Mouse (Mus musculus): ENCODE results near the gene Polr2f.

Gene Polr2f

GRCm38 (mm10) chr15:79122119-79122518, 18.7 kb upstream of the Polr2f start:
- no peak for DNase-seq (ENCODE audit: low read depth, low spot score)

GRCm38 (mm10) chr15:79122546-79122945, 18.3 kb upstream of the Polr2f start:
- DNase-seq (ENCODE audit: low read depth, low spot score): no peak

GRCm38 (mm10) chr15:79123751-79124150, 17.1 kb upstream of the Polr2f start:
- DNase-seq (ENCODE audit: low read depth, low spot score): no peak

- DNase-seq (ENCODE audit: low read depth, low spot score): no peak
Observed at GRCm38 (mm10) chr15:79124331-79124875, 16.4 kb upstream of the Polr2f start.

- no peak for DNase-seq (ENCODE audit: low read depth, low spot score)
Observed at GRCm38 (mm10) chr15:79126217-79126932, 14.4 kb upstream of the Polr2f start.

GRCm38 (mm10) chr15:79127101-79127500, 13.7 kb upstream of the Polr2f start:
- DNase-seq (ENCODE audit: low read depth, low spot score): no peak

GRCm38 (mm10) chr15:79128208-79128607, 12.6 kb upstream of the Polr2f start:
- no peak for DNase-seq (ENCODE audit: low read depth, low spot score)

- DNase-seq (ENCODE audit: low read depth, low spot score): no peak
Observed at GRCm38 (mm10) chr15:79129311-79129710, 11.5 kb upstream of the Polr2f start.

- no peak for DNase-seq (ENCODE audit: low read depth, low spot score)
Observed at GRCm38 (mm10) chr15:79130782-79131181, 10.0 kb upstream of the Polr2f start.

GRCm38 (mm10) chr15:79131442-79131841, 9.4 kb upstream of the Polr2f start:
- DNase-seq (ENCODE audit: low read depth, low spot score): no peak

GRCm38 (mm10) chr15:79133191-79133661, 7.6 kb upstream of the Polr2f start:
- DNase-seq (ENCODE audit: low read depth, low spot score): no peak

GRCm38 (mm10) chr15:79134496-79135270, 6.1 kb upstream of the Polr2f start:
- DNase-seq (ENCODE audit: low read depth, low spot score): no peak

- DNase-seq (ENCODE audit: low read depth, low spot score): no peak
Observed at GRCm38 (mm10) chr15:79135332-79135731, 5.5 kb upstream of the Polr2f start.

GRCm38 (mm10) chr15:79135783-79136575, 4.8 kb upstream of the Polr2f start:
- no peak for DNase-seq (ENCODE audit: low read depth, low spot score)

- no peak for DNase-seq (ENCODE audit: low read depth, low spot score)
Observed at GRCm38 (mm10) chr15:79139640-79140039, 1.2 kb upstream of the Polr2f start.

- DNase-seq (ENCODE audit: low read depth, low spot score): no peak
Observed at GRCm38 (mm10) chr15:79141566-79141917, 733 bp downstream of the Polr2f start.

GRCm38 (mm10) chr15:79143316-79143715, 2.5 kb downstream of the Polr2f start:
- DNase-seq (ENCODE audit: low read depth, low spot score): no peak

- no peak for DNase-seq (ENCODE audit: low read depth, low spot score)
Observed at GRCm38 (mm10) chr15:79144021-79144420, 3.2 kb downstream of the Polr2f start.

- no peak for DNase-seq (ENCODE audit: low read depth, low spot score)
Observed at GRCm38 (mm10) chr15:79145522-79145921, 4.7 kb downstream of the Polr2f start.

- DNase-seq (ENCODE audit: low read depth, low spot score): peak; percentile 77
Observed at GRCm38 (mm10) chr15:79148533-79148932, 7.7 kb downstream of the Polr2f start.

GRCm38 (mm10) chr15:79151881-79152280, 11.1 kb downstream of the Polr2f start:
- no peak for DNase-seq (ENCODE audit: low read depth, low spot score)

- DNase-seq (ENCODE audit: low read depth, low spot score): no peak
Observed at GRCm38 (mm10) chr15:79152709-79153108, 11.9 kb downstream of the Polr2f start.

Measured in embryo, embryonic 11.5 days (tissue).